Mouse (Mus musculus): Measurements from ENCODE around the gene Mucl2.

Gene Mucl2

GRCm38 (mm10) chr15:103899212-103899611, at the start of gene Mucl2:
Gene Mucl2, minus strand, starts transcription at chr15:103899312.
- no peak for TF ChIP-seq GATA4 (IDR thresholded peaks at IDR 0.05; ENCODE audit: insufficient replicate concordance, low read length)

All from liver, adult (tissue).